Mouse (Mus musculus) heart, postnatal 25 days (tissue): ENCODE measurements around the gene Kat14. TPM values are rescaled to one million over a fixed set of nuclear protein-coding genes. Genes with fewer than 3 reads are reported as not detected.

ENCODE experiments used
- DNase-seq: peaks from one replicate; pipeline ENCODE4 v3.0.0; 2022; ENCODE audit warnings: low spot score
- intact Hi-C: fragments of 180-260 bp; cut with DNase I; formaldehyde crosslinking; loops from one replicate; pipeline ENCODE4 v1.15.1; 2025
- total RNA-seq, 2 experiments: library from RNA; stranded (reverse); gene quantifications; 2 replicates each; pipeline ENCODE4 v1.2.3; 2021

Kat14 gene
- total RNA-seq, 2 experiments from 2014 or later: 21.2 to 21.5 TPM

DNA sequence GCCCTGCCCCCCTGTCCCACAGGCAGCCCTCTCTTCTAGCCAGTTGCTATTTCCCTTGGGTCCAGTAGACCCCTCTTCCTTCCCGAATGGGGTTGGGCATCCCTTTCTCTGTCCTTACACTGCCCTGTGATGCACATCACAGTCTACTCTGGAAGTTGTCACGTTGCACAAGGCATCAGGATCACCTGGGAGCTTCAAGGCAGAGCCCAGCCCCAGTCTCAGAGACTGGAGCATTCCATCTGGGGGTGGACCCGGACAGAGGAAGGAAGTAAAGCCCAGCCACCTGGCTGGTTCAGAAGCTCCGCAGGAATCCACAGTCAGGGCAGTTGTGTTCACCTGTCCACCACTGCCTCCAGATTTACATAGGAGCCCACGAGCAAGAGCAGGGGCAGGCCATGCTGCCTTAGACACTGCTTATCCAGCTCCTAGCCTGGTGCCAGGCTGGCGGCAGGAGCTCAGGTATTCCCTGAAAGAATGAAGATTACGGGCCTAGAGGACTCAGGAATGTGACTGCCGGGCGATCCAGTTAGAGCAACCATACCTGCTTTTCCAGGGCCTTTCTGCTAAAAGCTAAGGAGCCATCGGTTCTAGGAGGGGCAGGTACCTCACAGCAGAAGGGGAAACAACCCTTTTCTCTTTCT, 6.4 kb downstream of the Kat14 start:
- intact Hi-C loops: no loop called here
- no peak for DNase-seq

DNA sequence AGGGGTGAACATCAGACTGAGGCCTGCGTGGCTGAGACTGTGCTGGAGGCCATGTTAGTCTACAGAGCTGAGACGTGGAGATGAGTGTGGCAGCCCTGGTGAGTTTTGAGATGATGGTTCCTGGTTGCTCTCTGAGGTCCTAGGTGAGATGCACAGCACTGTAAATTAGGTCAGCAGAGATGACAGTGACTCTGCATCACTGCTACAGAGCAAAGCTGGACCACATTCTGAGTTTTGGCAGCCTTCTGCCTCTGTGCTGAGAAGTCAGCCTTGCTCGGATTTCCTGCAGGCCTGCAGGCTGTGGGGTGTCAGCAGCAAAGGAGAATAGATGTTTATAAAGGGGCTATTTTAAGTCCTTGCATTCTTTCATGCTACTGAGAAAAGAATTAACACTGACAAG, 12.5 kb downstream of the Kat14 start:
- no peak for DNase-seq

DNA sequence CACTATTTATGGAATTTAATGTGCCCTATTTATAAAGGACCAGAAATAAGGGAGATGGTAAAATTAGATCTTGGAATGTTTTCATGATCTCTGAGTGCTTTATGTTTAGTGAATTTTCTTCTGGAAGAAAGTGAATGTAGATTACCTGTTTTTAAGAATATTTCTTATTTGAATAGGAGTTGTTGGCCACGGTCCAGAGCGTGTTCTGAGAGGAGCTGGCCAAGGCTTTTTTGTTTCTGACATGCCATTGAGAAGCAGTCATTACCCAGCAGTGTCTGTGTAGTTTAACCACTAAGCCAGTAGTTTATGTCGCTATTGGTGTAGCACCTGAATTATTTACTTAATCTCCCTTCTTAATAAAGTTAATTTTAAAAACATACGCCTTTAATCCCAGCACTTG, 13.0 kb downstream of the Kat14 start:
- DNase-seq: no peak
- intact Hi-C loops: no loop called here

More for the DNA sequence above, 12.5 kb downstream of the Kat14 start:
- intact Hi-C loops: no loop called here

GRCm38 (mm10) chr2:144382624-144383138, 13.9 kb downstream of the Kat14 start:
- no peak for DNase-seq
- intact Hi-C loops: no loop called here

GRCm38 (mm10) chr2:144386296-144386695, 17.5 kb downstream of the Kat14 start:
- intact Hi-C loops: no loop called here
- no peak for DNase-seq

- DNase-seq: no peak
- intact Hi-C loops: no loop called here
Observed at GRCm38 (mm10) chr2:144388416-144388815, 19.6 kb downstream of the Kat14 start.

- no peak for DNase-seq
- intact Hi-C loops: no loop called here
Observed at GRCm38 (mm10) chr2:144399531-144399930, 30.7 kb downstream of the Kat14 start.

- DNase-seq: no peak
- intact Hi-C loops: no loop called here
Observed at GRCm38 (mm10) chr2:144400659-144401058, 31.9 kb downstream of the Kat14 start.

DNA sequence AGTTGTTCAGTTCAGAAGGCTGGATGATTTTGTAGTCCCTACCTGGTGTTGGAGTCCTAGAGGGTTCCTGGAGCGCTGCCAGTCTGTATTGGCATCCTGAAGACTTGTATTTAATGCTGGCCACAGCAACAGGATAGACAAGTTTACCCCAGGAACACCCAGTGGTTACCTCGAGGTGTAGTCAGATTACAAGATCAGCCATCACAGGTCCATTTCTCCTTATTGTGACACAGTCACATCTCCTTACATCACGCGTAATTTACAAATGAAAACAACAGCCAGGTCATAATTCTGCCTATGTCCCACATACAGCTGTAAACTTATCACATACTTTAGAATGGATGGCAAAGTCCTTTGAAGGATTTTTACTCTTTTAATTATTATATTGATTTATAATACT, 40.3 kb downstream of the Kat14 start:
- DNase-seq: no peak

DNA sequence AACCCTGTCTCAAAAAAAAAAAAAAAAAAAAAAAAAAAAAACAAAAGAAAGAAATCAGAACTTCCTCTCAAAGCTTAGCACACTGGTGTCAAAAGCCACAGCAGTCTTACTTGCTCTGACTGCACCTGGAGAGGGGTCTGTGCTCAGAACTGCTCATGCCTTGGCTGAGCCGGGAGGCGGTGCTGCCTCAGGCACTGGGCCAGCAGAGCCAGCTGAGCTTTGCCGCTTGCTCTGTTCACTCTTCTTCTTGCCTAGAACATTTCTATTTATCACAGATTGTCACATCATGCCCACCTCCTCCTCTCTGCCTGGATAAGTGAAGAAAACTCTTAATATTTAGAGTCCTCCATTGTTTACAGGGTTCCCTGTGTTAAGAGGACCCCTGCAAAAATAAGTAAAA, 41.8 kb downstream of the Kat14 start:
- intact Hi-C loops: no loop called here
- no peak for DNase-seq

More for the DNA sequence above, 40.3 kb downstream of the Kat14 start:
- intact Hi-C loops: no loop called here

GRCm38 (mm10) chr2:144414646-144415045, 45.9 kb downstream of the Kat14 start:
- intact Hi-C loops: no loop called here
- DNase-seq: no peak

- intact Hi-C loops: no loop called here
- DNase-seq: no peak
Observed at GRCm38 (mm10) chr2:144416859-144417258, 48.1 kb downstream of the Kat14 start.

GRCm38 (mm10) chr2:144418062-144418461, 49.3 kb downstream of the Kat14 start:
- DNase-seq: no peak
- intact Hi-C loops: no loop called here

DNA sequence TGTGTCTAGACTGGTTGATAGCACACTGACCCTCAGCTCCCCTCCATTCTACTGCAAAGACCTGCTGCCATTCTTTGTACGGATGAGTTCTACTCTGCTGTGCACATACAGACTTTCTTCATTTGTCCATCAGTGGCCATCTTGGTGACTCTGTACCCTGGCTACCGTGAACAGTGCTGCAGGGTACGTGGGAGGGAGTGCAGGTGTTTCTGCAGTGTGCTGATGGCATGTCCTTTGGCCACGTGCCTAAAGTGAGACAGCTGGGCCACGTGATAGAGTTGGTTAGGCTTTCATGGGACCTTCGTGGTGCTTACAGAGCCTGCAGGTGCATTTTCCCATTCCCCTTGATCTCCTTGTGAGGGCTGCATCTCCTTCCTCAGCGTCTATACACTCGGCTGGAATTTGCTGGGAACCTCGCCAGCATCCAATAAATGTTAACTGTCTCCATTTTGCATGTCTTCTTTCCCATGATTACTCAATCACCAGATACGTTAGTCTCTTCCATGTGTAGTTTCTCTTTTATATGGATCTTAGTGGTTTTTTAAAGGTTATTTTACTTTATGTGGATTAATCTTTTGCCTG, 53.4 kb downstream of the Kat14 start:
- no peak for DNase-seq
- intact Hi-C loops: no loop called here

- no peak for DNase-seq
- intact Hi-C loops: no loop called here
Observed at GRCm38 (mm10) chr2:144425761-144426160, 57.0 kb downstream of the Kat14 start.

DNA sequence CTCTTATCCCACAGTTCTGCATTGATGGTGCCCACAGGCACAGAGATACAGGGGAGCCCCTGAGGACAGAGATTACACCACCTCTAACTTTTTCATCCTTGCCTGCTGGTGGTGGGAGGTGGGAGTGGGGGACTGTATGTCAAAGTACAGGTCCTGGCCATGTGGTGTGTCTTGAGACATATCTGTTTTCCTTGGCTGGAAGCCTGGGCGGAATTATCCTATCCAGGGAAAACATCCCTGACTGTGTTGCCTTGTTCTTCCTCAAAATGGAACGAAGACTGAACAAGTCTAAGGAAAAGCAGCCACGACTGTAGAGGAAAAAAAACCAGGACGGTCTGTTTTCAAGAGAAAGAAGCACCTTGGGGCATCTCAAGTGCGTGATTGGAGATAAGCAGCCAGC, 59.1 kb downstream of the Kat14 start:
- intact Hi-C loops: no loop called here
- no peak for DNase-seq

GRCm38 (mm10) chr2:144428659-144429058, 59.9 kb downstream of the Kat14 start:
- intact Hi-C loops: no loop called here
- no peak for DNase-seq

DNA sequence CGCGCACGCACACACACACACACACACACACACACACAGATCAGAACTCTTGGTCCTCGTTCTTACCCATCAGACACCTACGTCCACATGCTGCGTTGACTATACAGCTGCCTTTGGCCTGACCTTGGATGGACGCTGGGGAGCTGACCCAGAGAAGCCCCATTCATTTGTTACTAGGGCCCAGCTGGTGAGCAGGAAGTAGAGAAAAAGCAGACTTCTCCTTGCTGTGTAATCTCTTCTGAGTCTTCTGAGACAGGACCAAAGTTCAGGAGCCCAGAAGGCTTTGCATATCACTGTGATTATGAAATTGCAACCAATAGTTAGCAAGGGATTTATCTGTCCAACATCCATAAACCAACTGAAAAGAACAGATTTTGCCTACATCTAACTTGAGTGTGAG, 60.4 kb downstream of the Kat14 start:
- intact Hi-C loops: no loop called here
- DNase-seq: no peak

- DNase-seq: no peak
- intact Hi-C loops: no loop called here
Observed at GRCm38 (mm10) chr2:144431286-144431825, 62.6 kb downstream of the Kat14 start.

DNA sequence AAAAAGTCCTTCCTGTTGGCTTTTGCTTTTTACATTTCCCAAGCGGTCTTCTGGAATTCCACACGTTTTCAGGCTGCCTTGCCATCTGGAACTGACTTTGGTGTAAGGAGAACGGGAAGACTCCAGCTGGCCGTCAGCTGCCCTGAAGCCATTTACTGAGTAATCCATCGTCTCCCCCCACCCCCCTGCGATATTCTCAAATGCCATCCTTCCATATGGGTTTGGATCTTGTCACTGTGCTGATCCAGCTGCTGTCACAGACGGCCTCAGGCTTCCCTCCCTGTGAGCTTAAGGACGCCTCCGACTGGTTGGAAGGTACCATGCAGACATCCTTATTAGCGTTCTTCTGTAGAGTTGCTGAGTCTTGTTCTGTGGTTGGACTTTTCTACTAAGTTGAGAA, 66.9 kb downstream of the Kat14 start:
- intact Hi-C loops: no loop called here
- no peak for DNase-seq

GRCm38 (mm10) chr2:144438424-144438823, 69.6 kb downstream of the Kat14 start:
- DNase-seq: no peak

More at GRCm38 (mm10) chr2:144438424-144438823, 69.6 kb downstream of the Kat14 start:
- intact Hi-C loops: no loop called here
